Mouse (Mus musculus): ENCODE data around the gene Gm49336.
A peak's percentile ranks its signal among the peaks of the same experiment; 100 is the strongest.

The Gm49336 gene

DNA sequence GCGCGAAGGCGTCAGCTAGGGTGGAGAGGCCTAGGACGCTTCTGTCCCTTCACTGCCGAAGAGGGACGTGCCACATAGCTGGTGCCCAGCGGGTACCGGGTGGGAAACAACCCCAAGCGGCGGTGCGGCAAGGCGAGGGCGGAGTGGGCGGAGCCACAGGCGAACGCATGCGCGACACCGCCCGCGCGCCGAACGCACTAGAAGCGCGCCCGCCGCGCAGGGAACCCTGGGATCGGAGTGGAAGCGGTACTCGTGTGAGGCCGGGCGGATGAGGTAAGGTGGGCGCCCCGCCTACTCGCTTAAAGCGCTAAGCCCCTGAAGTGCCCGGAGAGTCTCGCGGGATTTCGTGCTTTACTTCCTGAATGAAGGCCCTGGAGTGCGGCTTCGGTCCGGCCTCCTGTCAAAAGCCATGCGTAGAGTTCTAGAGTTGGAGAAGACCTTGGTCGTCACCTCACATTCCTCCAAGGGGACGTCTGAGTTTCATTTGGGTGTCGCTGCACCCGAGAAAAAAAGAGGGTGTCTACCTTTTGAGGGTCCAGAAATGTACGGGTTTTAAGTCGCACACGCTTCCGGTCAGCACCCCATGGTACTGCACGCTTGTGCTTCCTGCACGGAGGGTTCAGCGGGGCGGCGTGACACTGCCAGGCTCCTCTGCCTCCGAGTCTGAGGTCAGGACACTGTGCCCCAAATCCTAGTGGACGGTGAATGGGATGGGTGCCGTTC lies at the start of gene Gm49336, which contains the start of gene Nupl1:
TSS of gene Gm49336 (minus strand) at position 227 of the 723 bp plus-strand sequence.
TSS of gene Nupl1 (minus strand) at position 151 of the 723 bp plus-strand sequence.
- peak; percentile 100 for DNase-seq

DNA sequence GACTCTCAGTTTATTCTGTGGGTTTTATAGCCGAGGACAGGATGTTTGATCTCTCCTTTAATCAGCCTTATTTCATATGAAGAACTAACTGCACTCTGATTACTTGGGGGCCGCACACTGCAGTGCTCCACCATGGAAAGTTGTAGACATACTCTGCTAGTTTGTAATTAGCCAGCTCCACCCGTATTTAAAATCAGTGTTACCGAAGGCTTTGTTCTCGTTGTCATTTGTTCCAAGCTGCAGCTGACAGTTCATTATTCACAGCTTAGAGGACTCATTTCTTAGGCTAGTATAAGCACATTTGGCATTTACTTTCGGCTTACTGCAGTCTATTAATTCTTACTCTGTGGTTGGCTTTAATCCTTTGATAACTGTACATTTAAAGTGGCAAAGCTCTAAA lies 49.7 kb upstream of the Gm49336 start:
- no peak for DNase-seq

DNA sequence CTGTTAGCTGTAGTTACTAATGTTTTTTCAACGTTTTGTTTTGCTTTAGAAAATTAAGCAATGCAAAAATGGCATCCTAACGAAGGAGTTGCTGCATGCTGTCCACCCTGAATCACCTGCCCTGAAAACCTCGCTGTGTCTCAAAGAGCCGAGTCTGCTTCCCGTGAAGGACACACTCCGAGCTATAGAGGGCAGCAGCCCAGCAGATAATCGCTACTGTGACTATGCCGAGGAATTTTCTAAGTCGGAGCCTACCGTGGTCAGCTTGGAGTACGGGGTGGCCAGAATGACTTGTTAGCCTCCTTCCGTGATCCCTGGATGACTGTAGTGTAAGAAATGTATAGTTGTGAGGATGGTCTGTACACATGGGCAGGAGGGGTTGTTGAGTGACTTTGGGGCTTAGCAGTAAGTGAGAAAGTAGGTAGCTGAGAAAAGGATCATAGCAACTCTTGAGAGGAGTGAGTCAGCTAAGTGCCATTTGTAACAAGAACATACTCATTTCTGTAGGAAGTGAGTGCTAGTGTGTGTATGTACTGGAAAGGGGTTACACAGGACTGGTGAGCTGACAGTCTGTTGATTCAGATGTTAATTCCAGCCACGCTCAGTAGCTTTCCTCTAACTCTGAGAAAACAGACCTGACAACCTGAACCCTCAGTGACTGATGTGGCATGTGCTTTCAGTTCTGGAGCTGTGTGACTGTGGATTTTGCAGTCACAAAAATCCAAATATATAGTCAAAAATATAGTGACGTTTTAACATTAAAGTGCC lies 49.1 kb upstream of the Gm49336 start:
- peak; percentile 44 for DNase-seq

DNA sequence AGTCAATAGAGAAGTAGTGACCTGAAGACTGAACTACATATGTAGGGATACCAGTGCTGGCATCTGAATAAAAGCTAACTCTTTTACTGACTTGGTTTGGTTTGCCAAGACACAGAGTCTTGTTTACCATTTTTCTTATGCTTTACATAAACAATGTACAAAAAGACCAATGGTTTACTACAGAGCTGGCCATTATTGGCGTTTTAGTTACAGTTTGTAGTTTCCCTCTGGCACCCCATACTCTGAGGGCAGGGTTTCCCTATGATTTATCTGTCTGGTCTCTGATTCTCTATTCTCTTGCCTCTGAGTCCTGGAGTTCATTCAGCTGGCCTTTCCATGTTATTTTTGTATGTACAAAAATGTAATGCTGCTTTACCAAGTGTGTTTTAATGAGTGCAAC lies 44.2 kb upstream of the Gm49336 start:
- DNase-seq, result no peak

DNA sequence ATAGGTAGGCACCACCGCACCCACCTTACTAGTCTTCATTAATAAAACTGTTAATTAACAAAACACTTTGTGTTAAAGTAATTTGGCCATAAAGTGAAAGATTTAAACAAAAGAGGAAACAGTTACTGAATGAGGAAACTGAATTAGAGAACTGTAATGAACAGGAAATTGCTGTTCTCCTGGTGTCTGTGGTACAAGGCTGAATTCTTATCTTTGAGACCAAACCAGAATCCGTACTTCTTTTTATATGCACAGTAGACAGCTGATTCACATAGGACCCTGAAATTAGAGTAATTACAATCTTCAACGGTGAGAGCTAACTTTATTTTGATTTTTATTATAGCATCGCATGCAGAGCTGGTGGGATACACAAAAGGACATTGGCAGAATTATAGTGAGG lies 39.1 kb upstream of the Gm49336 start:
- no peak for DNase-seq

DNA sequence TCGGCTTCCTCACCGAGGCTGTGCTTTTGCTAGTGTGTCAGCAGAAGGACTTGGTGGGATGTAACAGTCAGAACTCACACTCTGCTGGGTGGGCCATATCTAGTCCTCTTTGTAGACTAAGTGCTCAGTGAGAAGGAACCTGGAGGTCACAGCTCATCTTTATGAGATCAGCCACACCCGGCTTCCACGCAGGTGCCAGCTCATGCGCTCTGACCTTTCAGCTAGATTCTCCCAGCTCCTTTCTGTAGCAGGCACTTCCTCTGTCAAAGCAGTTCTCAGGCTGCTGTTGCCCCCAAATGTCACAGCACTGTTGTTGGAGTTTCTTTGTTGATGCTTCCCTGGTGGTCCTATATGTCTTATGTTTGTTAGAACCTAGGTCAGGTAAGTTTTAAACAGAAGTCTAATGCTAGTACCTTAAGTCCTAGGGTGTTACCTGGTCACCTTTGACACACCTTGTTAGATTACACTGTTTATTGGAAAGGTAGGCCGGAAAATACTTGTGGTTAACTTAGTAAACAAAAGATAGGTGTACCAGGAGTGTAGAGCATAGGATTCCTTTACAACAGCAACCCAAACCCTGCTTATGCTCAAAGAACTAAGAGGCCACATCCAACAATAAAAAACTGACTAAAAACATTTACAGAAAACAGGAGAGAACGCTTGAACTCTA lies 35.0 kb upstream of the Gm49336 start:
- DNase-seq, result no peak

DNA sequence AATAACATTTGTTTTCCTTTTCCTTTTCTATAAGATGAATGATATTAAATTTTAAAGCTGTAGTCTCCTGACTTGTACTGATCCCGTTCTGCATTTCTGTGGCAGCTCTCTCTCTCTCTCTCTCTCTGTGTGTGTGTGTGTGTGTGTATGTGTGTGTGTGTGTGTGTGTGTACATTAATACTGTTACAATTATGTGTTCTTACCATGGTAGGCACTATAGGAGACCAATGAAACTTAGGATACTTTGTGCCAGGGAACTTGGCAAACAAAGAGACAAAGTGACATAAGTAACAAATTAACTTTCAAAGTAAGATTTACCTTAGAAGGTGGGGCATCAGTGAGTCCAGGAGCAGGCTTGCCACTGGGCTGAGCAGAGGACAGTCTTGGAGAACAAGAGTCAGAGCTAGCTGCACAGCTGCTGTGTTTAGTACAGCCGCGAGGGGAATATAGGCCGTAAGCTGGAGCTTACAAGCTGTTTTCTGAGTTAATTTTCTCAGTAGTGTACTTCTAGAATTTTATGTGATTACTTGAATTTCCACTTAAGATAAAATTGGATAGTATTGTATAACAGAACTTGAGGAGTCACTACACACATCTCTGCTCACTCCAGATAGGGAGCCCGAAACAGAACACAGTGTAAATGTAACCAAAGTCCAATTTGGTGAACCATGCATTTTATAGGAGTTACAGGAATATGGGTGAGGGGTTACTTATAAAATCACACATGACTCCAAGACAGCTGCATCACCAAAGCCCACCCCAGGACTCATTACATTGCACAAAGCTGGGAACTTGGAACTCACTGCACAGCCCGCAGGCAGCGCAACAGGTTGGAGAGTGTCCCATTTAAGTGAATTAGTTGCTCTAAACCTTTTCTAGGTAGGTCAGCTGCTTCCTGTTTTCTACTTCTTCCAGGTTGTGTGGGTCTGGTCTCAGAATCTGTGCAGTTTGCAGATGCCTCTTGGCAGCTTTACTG lies 24.3 kb upstream of the Gm49336 start:
- no peak for DNase-seq

DNA sequence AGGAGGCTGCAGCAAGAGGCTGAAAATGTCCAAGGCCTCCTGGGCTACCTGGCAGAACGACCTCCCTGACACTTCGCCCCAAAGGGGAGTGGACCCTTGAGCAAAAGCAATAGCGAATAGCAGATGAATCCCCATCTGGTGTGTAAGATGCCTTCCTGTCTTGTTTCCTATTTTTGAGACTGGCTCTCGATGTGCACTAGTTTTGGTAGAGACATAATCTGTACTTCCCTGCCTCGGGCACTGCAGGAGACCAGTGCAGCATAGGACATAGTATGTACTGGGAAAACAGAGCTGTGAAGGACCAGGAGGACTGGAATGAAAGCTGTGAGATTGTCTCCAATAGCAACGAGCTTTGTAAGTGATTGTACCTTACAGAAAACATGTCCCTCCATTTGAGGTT lies 22.0 kb upstream of the Gm49336 start:
- DNase-seq, result no peak

DNA sequence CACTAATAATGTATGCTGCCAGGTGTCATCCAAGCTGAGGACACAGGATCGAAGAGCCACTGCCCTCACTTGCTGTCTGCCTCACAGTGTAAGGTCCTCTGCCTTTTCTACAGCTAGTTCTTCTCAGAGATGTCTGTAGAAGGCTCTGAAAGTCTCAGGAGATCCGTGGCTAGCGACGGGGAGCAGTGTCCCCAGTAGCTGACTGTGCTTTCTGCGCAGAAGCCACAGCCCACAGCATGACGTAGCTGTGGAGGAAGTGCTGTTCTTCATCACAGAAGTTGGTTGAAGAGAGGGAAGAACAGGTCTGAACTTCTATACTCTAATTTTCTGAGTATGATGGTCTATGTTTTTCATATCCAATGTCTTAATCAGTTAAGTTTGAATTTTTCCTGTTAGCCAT lies 18.0 kb upstream of the Gm49336 start:
- no peak for DNase-seq

DNA sequence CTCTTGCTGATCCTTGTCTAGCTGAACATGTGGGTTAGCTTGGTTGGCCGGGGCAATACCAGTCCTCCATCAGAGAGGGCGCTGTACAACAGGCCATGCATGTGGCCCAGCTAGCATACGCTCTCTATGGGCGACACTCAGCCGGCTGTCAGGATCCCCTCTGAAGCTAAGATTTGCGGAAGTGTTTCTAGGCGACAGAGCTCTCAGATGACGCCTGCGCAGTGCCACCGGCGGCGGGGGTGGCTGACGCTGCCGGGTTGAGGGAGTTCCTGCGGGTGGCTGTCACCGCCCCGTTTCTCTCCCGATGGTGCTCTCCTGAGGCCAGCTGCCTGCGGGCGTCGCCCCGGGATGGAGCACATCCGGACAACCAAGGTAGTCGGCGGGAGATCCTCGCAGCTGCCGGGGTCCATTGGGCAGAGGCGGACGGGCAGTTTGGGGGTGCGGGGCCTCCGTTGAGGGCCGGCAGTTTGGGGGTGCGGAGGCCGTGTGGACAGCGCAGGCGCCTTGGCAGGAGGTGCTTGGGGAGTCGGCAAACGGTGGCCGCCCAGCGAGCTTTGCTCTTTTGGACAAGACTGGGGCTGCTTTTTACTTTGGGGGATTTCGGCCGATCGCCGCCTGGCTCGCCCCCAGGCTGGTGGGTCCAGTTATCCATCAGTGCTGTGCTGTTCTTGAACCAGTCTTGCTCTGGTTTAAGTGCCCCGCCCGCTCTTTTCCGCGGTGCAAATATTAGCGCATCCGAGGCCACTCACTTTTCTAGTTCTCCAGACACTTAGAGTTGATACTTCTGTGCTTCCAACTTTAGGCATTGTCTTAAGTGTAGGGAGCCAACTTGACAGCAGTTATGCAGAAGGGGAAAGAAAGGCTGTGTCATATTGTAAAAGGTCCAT lies 13.9 kb upstream of the Gm49336 start, which contains the start of gene Mtmr6:
TSS of gene Mtmr6 (plus strand) at position 239 of the 887 bp plus-strand sequence.
- peak; percentile 98 for DNase-seq

DNA sequence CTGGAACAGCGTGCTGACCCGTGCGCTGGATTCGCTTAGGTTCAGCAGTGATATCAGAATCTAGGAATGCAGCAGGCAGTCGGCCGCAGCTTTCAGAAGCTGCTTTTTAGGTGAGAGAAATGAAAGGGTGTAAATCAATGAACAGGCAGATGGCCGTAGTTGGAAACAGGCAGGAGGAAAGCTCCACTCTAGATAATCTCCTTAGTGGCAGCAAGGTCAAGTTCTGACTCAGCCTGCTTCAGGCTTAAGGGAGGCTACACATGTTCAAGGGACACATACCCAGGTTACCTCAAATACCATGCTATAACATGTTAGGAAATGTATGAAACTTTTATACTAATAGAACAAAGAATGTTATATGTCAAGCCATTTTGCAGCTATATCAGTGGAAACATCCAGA lies 11.0 kb upstream of the Gm49336 start:
- DNase-seq, result no peak

DNA sequence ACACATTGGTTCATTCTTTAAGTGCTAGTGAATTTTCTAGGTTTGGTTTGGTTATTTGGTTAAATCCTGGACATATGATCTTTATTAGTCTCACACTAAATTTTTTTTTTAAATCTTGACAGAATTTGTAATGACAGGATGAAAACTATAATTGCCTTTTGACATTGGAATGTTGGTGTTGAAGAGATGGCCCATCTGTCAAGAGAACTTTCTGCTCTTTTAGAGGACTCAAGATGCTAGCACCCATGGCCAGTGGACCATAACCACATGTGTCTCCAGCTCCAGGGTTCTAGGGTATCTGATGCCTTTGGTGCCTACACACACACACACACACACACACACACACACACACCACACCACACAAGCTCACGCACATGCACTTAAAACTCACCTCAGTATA lies 6.5 kb upstream of the Gm49336 start:
- no peak for DNase-seq

DNA sequence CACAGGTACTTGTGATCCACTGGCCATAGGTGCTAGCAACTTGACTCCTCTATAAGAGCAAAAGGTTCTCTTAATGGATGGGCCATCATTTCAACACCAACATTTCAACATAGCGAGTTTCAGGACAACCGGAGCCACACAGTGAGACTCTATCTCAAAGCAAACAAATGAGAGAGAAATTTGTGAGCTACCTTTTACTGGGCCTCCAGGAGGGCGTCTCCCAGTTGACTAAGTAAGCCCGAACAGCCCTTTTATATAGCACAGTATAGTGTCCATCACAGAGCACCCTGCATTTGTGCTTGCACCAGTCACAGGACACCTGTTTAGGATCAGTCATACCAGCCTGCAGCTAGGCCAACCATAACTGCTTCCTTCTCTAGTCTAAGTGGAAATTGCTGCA lies 5.8 kb upstream of the Gm49336 start:
- no peak for DNase-seq

DNA sequence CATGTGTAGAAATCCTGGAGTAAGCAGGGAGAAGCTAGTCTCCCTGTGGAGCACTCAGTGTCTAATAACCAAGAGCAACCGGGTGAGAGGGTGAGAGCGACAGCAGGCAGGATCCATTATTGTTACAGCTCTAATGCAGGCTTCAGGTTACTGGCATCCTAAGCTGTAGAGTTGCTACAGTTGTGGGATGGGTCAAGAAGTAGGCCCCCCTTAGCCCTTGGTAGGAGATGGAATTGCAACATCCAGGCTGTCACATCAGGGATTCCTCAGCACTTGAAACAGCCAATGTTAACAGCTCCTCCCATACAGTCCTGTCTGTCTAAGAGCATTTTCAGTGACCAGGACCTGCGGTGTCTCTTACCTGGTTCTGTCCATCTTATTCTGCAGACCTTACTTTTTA lies 5.0 kb upstream of the Gm49336 start:
- DNase-seq, result peak; percentile 39

DNA sequence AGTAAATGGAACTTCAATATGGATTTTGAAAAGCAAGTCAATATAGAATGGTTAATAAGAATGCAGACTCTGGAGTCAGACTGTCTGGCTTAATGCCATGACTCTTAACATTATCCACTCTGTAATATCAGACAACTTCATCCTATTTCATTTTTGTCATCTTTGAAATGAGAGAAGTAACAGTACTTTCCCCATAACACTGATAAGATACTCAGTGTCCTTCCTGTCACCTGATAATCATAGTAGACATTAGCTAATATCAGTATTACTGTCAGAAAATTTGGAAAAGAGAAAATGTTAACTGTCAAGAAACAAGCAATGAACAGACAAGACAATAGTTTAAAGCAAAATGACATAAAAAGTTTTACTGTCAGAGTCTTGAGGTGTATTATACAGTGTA lies 3.5 kb upstream of the Gm49336 start:
- no peak for DNase-seq

DNA sequence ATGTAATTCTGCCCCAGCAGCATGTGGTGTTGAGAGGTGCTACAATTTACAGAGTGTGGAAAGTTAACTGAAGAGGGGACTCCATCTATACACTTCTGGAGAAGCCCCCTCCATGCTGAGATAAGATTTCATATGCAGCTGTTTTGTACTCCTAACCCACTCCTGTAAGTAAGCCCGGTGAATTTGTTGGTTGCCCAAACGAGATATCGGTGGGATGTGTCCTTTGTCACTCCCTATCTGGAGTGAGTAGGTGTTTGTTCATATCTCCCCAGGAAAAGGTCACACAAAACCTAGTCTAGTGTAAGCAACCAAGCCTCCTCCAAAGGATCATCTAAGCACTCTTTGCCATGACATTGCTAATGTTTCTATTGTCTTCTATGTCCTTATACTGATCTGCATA lies 2.2 kb upstream of the Gm49336 start:
- no peak for DNase-seq

DNA sequence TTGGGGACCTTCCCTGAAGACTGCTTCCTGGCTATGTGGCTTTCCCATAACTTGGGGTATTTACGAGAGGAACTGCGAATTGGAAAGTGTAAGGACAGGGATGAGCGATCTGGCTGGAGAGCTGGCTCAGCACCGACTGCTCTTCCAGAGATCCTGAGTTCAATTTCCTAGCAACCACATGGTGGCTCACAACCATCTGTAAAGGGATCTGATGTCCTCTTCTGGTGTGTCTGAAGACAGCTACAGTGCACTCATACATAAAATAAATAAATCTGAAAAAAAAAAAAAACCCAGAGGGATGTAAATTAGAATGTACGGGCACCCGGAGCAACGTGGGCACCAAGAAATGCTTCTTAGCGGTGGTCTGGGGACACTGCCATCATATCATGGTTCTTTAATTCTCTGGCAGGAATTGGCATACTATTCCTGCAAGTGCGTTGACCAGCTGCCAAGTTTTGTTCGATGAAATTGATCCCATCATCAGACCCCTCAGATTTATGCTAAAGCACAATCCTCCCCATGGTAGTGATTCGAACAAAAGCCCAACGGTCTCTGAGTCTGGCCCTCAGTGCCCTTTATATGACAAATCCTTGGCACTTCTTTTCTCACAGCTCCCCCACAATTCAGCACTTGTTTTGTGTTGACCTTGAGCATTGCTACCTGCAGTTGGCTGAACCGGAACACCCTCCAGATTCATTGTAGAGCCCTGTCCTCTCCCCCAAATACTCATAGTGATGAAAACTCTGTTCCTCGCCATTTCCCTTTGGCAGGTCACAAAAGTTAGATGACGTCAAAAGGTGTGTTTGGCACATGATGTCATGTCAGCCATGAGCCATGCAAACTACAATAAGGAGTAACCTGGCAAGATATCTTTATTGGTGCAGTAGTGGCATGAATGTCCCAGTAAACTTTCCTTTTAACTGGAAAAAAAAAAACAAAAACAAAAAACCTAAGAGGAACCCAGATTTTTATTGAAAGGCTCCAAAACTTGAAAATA lies 995 bp upstream of the Gm49336 start:
- no peak for DNase-seq

DNA sequence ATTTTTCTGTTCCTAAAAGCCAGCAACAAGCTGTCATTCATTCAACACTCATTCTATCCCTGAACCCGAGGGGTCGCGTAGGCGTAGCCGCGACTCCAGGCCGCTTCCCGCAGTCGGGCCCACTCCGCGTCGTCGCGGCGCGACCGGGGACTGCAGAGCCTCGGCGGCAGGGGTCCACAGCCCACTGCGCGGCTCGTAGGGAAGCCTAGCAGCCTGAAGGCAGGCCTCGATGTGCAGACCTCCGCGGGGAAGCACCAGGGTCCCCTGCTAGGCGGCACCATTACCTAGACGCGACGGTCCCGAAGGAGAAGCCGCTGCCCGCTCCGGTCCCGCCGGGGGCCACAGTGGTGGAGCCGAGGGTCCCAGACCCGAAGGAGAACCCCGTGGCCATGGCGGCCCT lies 428 bp downstream of the Gm49336 start:
- DNase-seq, result peak; percentile 77

DNA sequence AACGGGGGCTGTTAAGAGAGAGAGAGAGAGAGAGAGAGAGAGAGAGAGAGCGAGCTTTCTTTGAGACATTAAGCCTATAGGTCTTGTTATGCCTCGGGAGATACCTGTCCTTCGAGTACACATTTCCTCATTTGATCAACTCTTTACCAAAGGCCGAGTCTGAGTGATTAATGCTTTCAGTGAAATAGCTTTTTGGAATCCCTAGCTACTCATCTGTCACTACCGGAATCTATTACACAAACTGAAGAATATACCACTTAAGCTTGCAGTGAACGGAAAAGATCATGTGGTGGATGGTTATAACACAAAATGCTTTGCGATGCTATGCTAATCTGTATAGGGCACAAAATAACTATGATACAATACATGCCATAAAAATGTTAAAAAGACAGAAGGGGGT lies 941 bp downstream of the Gm49336 start:
- no peak for DNase-seq

DNA sequence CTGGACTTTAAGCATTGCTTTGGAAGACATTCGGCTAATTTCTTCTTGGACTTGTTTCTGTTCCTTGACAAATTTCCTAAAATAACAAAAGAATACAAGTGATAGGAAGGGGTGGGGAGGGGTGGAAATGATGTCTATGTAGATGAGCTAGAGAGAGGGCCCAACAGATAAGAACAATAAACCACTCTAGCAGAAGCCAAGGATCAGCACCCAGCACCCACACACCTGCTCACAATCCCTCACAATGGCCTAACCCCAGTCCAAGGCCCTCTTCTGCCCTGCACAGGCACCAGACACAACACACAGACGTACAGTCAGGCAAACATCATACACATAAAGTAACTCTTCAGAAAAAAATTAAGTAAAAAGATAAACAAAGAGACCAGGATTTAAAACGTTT lies 12.8 kb downstream of the Gm49336 start:
- DNase-seq, result no peak
